Mouse (Mus musculus) cerebellum, adult 2 months (tissue): ENCODE results near the gene Tpbpb. TPM values are rescaled to one million over a fixed set of nuclear protein-coding genes. Genes with fewer than 3 reads are reported as not detected.
A peak's percentile ranks its signal among the peaks of the same experiment; 100 is the strongest.
"Not testable (repeated sequence)": the region's sequence is repeated elsewhere in the genome, so short reads cannot be mapped to it uniquely, and the experiment has no call there.

Experiments used
- DNase-seq, 2 experiments: peaks; one replicate each; pipeline ENCODE4 v3.0.0; 2021
- H3K27ac ChIP-seq: fragments of 200-500 bp; 2 replicates; pipeline ENCODE4 v1.5.1; 2012; ENCODE audit warnings: low read length, control low read depth, inconsistent platforms; ENCODE audit not compliant: insufficient read depth
- H3K27me3 ChIP-seq: fragments of 200-500 bp; 2 replicates; pipeline ENCODE4 v1.6.1; 2012; ENCODE audit warnings: inconsistent platforms, mild to moderate bottlenecking, low read length, moderate library complexity; ENCODE audit not compliant: control insufficient read depth, insufficient read depth
- H3K4me1 ChIP-seq: fragments of 200-500 bp; 2 replicates; pipeline ENCODE4 v1.6.1; 2011; ENCODE audit warnings: low read length; ENCODE audit not compliant: control insufficient read depth, insufficient read depth
- H3K4me3 ChIP-seq: fragments of 200-500 bp; replicated peaks from 2 replicates; pipeline ENCODE3; 2011; ENCODE audit warnings: mild to moderate bottlenecking, low read depth, low read length, control low read depth; ENCODE audit not compliant: insufficient read depth
- CTCF ChIP-seq: fragments of 200-500 bp; IDR thresholded peaks from 2 replicates; pipeline ENCODE4 v1.5.1; 2011; ENCODE audit warnings: low read depth, mild to moderate bottlenecking, control low read depth, low read length, moderate library complexity, borderline replicate concordance; ENCODE audit not compliant: insufficient read depth
- POLR2A ChIP-seq: fragments of 200-500 bp; IDR thresholded peaks from 2 replicates; pipeline ENCODE4 v1.6.1; 2011; ENCODE audit warnings: low read length, control low read depth, borderline replicate concordance; ENCODE audit not compliant: insufficient read depth
- WGBS: fragments of 180-500 bp; shearing (Covaris S2); methylation state at CpG from one replicate; pipeline ENCODE4 v1.1.7; 2018; 5-methylcytosine and 5-hydroxymethylcytosine counted together
- polyA plus RNA-seq: library from polyadenylated mRNA; depleted of rRNA; stranded (reverse); fragments of >200 nt; gene quantifications from 2 replicates; pipeline ENCODE4 v1.2.3, GENCODE M21; 2012; rRNA removed

Gene Tpbpb
- polyA plus RNA-seq: 0.25 TPM in 1 of 2 replicates, not detected in the other

DNA sequence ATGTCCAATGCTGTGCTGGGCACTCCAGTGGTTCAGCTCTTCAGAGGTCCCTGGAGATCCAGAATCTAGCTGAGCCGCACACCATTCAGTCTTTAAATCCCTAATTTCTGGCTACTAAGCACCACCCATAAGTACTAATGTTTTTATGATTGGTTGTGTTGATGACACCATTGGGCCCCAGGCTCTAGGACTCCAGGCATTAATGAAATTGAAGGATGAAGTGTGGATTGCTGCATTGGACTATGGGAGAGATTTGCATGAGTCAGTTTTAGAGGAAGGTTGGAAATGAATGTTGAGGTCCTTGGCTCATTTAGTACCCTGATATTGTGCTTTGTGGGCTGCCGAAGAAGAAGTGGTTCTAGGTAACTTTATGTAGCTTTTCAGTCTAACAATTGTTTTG is at the start of gene Tpbpb:
Gene Tpbpb (minus strand): TSS at position 101 of the 400 bp plus-strand sequence.
- H3K4me1 ChIP-seq, H3K27ac ChIP-seq, H3K4me3 ChIP-seq, H3K27me3 ChIP-seq, DNase-seq: not testable (repeated sequence)
- 88% methylated on average over 2 of the region's 2 CpGs for WGBS

DNA sequence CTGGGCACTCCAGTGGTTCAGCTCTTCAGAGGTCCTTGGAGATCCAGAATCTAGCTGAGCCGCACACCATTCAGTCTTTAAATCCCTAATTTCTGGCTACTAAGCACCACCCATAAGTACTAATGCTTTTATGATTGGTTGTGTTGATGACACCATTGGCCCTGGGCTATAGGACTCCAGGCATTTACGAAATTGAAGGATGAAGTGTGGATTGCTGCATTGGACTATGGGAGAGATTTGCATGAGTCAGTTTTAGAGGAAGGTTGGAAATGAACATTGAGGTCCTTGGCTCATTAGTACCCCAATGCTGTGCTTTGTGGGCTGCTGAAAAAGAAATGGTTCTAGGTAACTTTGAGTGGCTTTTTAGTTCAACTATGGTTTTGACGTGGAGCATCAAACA is 37.2 kb upstream of the Tpbpb start, which contains the start of gene Tpbpa:
Gene Tpbpa (minus strand): TSS at position 101 of the 400 bp plus-strand sequence.
- not testable (repeated sequence) for H3K4me1 ChIP-seq, DNase-seq, H3K4me3 ChIP-seq, H3K27ac ChIP-seq, H3K27me3 ChIP-seq
- WGBS: 64% methylated on average over 3 of the region's 3 CpGs

DNA sequence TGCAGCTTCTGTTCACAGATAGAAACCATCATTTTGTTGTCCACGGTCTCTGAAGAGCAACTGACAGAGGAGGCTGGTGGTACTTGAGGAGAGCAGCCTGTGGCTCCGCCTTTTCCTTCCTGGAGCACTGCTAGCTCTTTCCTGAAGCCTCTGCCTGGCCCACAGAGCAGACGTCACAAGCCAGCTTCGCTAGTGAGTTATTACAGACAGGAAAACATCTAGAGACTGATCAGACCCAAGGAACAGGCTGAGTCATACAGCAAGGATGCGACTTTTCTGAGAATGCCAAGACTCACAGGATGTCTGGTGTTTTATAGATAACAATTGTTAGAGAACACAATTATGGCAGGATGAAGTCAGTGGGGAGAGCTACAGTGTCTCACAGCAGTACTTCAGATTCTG is 31.8 kb upstream of the Tpbpb start, which contains the start of the genes Gm49391 and Ctla2a:
Gene Gm49391 (minus strand): TSS at position 72 of the 402 bp plus-strand sequence.
Gene Ctla2a (minus strand): TSS at position 126 of the 402 bp plus-strand sequence.
- no peak for DNase-seq
- Histone ChIP-seq H3K27ac (no peak within 1 kb of the TSS), H3K4me3 (no peak within 1 kb of the TSS), H3K4me1 (no peaks in the 10 kb centered on the region), H3K27me3 (no peaks in the 10 kb centered on the region)
- WGBS: 66% methylated on average over 5 of the region's 5 CpGs
- TF ChIP-seq POLR2A: no peak
- no peak for TF ChIP-seq CTCF

DNA sequence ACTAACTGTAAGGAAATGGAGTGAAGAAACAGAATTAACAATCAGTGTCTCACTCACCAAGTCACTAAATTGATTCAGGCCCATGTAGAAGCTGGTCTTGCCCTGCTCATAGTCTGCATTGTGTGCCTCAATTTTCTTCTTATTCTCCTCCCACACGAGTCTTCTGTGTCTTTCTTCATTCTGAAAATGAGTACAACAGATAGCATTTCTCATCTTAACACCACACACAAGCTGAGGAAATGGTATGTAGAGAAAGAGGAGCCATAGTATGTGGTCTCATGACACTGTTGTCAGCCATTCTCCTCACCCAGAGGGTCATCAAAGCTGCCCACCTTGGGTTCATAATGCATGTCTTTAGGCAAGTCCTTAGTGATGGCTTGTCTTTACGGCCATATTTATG is 30.8 kb upstream of the Tpbpb start, which contains the start of gene Gm49393:
Gene Gm49393 (minus strand): TSS at position 101 of the 400 bp plus-strand sequence.
- H3K27ac ChIP-seq, H3K27me3 ChIP-seq, DNase-seq, H3K4me3 ChIP-seq, H3K4me1 ChIP-seq: not testable (repeated sequence)
- WGBS: 68% methylated on average over 2 of the region's 2 CpGs

DNA sequence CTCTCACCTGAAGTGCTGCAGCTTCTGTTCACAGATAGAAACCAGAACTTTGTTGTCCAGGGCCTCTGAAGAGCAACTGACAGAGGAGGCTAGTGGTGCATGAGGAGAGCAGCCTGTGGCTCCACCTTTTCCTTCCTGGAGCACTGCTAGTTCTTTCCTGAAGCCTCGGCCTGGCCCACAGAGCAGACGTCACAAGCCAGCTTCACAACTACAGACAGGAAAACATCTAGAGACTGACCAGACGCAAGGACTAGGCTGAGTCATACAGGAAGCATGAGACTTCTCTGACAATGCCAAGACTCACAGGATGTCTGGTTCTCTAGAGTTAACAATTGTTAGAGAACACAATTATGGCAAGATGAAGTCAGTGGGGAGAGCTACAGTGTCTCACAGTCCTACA is 7.4 kb downstream of the Tpbpb start, which contains the start of gene Ctla2b:
Gene Ctla2b (minus strand): TSS at position 120 of the 400 bp plus-strand sequence.
- Histone ChIP-seq H3K27ac (no peak within 1 kb of the TSS), H3K4me1 (no peaks in the 10 kb centered on the region), H3K4me3 (no peak within 1 kb of the TSS), H3K27me3 (no peaks in the 10 kb centered on the region)
- DNase-seq: peak in 1 of 2 experiments; percentile 1
- TF ChIP-seq POLR2A (no peak), CTCF (no peak)
- 82% methylated on average over 3 of the region's 3 CpGs for WGBS

DNA sequence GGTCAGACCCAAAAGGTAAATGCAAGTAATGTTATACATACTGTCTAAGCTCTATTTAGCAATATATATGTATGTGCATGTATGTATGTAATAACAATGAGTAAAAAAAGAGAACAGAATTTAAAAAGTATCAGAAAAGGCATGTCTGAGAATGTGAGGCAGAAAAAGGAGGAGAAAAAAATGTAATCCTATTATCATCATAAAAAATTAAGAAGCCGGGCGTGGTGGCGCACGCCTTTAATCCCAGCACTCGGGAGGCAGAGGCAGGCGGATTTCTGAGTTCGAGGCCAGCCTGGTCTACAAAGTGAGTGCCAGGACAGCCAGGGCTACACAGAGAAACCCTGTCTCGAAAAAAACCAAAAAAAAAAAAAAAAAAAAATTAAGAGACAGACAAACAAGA is 7.9 kb downstream of the Tpbpb start, which contains the start of gene Gm49392:
Gene Gm49392 (minus strand): TSS at position 101 of the 400 bp plus-strand sequence.
- H3K27me3 ChIP-seq, H3K4me1 ChIP-seq, DNase-seq, H3K4me3 ChIP-seq, H3K27ac ChIP-seq: not testable (repeated sequence)
- 76% methylated on average over 8 of the region's 8 CpGs for WGBS

DNA sequence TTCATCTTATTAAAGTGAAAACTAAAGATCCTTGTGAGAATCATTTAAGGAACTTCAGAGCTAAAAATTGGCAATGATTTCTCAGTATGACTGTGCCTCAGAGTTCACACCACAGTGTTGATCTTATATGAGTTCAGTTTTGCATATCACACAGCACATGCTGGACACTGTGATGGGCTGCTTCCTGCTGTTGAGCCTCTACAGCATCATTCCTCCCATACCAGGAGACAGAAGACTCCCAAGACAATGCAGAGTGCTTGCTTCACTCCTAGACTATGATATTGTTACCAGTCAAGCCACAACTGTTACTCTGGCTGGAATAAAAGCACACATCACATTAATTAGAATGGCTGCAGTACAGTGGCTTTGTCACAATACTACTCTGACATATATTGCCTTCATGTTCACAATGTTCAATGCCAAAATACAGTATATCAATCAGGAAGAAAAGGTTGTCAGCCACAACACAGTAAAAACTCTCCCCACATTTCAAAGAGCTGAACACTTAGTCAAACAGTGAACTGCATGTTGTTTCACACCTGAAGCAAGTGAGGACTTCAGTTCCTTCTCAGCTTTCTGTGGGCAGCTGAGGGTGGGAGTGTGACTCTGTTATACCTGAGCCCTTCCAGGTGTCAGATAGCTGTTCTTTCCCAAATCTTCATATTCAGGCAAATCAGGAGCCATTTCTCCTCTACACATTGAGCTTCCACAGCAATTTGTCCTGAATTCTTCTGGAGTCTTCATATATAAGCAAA is 9.1 kb downstream of the Tpbpb start:
- no peak overlapping the region for H3K27ac ChIP-seq
- no peak overlapping the region for H3K4me3 ChIP-seq
- no peak for TF ChIP-seq POLR2A
- TF ChIP-seq CTCF: no peak
- H3K4me1 ChIP-seq: no peaks in the 10 kb centered on the region
- no peaks in the 10 kb centered on the region for H3K27me3 ChIP-seq
- DNase-seq: no peak

DNA sequence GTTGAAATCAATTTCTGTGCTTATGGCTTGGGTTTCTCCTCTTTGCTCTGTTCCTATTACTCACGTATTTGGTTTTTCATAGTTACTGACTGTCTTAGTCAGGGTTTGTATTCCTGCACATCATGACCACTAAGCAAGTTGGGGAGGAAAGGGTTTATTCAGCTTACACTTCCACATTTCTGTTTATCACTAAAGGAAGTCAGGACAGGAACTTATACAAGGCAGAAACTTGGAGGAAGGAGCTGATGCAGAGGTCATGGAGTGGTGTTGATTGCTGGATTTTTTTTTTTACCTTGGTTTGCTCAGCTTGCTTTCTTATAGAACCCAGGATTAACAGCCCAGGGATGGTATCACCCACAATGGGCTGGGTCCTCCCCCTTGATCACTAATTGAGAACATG is 12.4 kb downstream of the Tpbpb start:
- no peak for DNase-seq
- TF ChIP-seq CTCF (no peak), POLR2A (no peak)
- H3K27ac ChIP-seq: no peak overlapping the region
- 95% methylated on average over 1 of the region's 1 CpGs for WGBS
- no peaks in the 10 kb centered on the region for H3K27me3 ChIP-seq
- no peaks in the 10 kb centered on the region for H3K4me1 ChIP-seq
- H3K4me3 ChIP-seq: no peak overlapping the region
